Mouse (Mus musculus) liver, embryonic 14.5 days (tissue): ENCODE results near the gene Poldip3. TPM values are rescaled to one million over a fixed set of nuclear protein-coding genes. Genes with fewer than 3 reads are reported as not detected.

Source experiments
- ATAC-seq: fragments of 200-750 bp; cut with Nextera tagmentation; 2 replicates; pipeline ENCODE4 v1.8.0; 2017; ENCODE audit warnings: moderate number of reproducible peaks, mild to moderate bottlenecking, moderate library complexity; ENCODE audit not compliant: insufficient read depth
- DNase-seq, 3 experiments: peaks; one replicate each; pipeline ENCODE4 v3.0.0-alpha.2; 2012 to 2013; ENCODE audit warnings: low read depth in 3 of 3, low spot score in 3 of 3
- H3K27ac ChIP-seq: fragments of 300-500 bp; sonication (generic); 2 replicates; pipeline ENCODE4 v1.5.1; 2014; ENCODE audit warnings: moderate library complexity, mild to moderate bottlenecking, control low read depth, inconsistent platforms
- H3K27me3 ChIP-seq: fragments of 300-500 bp; sonication (generic); 2 replicates; pipeline ENCODE4 v1.6.1; 2014; ENCODE audit warnings: mild to moderate bottlenecking, low read length, moderate library complexity; ENCODE audit not compliant: control insufficient read depth, insufficient read depth
- H3K36me3 ChIP-seq: fragments of 300-500 bp; sonication (generic); replicated peaks from 2 replicates; pipeline ENCODE4 v1.6.1; 2014; ENCODE audit warnings: low read depth; ENCODE audit not compliant: control insufficient read depth, insufficient read depth
- H3K4me1 ChIP-seq, 2 experiments: fragments of 200-500 bp in 1 of 2; fragments of 300-500 bp in 1 of 2; sonication (generic) in 1 of 2; replicated peaks; 2 replicates each; pipeline ENCODE4 v1.6.1; 2012 to 2014; ENCODE audit warnings: antibody characterized with exemption in 1 of 2, inconsistent platforms in 1 of 2, low read length in 1 of 2; ENCODE audit not compliant: control insufficient read depth in 2 of 2, insufficient read depth in 2 of 2
- H3K4me2 ChIP-seq: fragments of 300-500 bp; sonication (generic); 2 replicates; pipeline ENCODE4 v1.6.1; 2014; ENCODE audit warnings: low read depth, mild to moderate bottlenecking, control low read depth, moderate library complexity
- H3K4me3 ChIP-seq, 2 experiments: fragments of 200-500 bp in 1 of 2; fragments of 300-500 bp in 1 of 2; sonication (generic) in 1 of 2; 2 replicates each; pipeline ENCODE4 v1.5.1; 2012 to 2014; ENCODE audit warnings: low read depth in 2 of 2, low read length in 2 of 2, mild to moderate bottlenecking in 2 of 2, control low read depth in 1 of 2, inconsistent platforms in 1 of 2, moderate library complexity in 1 of 2; ENCODE audit not compliant: insufficient read depth in 1 of 2
- H3K9ac ChIP-seq: fragments of 300-500 bp; sonication (generic); replicated peaks from 2 replicates; pipeline ENCODE4 v1.6.1; 2014; ENCODE audit warnings: mild to moderate bottlenecking, control low read depth, moderate library complexity
- H3K9me3 ChIP-seq: fragments of 300-500 bp; sonication (generic); 2 replicates; pipeline ENCODE4 v1.6.1; 2016; ENCODE audit warnings: low read length, mixed read lengths; ENCODE audit not compliant: control insufficient read depth
- CTCF ChIP-seq: IDR thresholded peaks from 2 replicates; pipeline ENCODE4 v1.5.1; 2016; ENCODE audit warnings: antibody characterized with exemption, low read depth, control low read depth
- EP300 ChIP-seq: IDR thresholded peaks from 2 replicates; pipeline ENCODE4 v1.6.1; 2016; ENCODE audit warnings: antibody characterized with exemption, low read depth
- WGBS: fragments of 180-500 bp; shearing (Covaris S2); extraction: QIAGEN DNeasy Blood & Tissue Kit; methylation state at CpG from one replicate; pipeline ENCODE4 v1.1.7; 2014; ENCODE audit not compliant: insufficient replicate concordance; 5-methylcytosine and 5-hydroxymethylcytosine counted together
- polyA plus RNA-seq, 2 experiments: library from polyadenylated mRNA; depleted of rRNA in 1 of 2; stranded (reverse) in 1 of 2; unstranded in 1 of 2; fragments of >200 nt; fragmentation: Nextera tagmentation in 1 of 2; extraction: Ambion mirVana in 1 of 2; gene quantifications; 2 replicates each; pipeline versions ENCODE4 v1.2.1 to v1.2.3; 2012 to 2014

Gene Poldip3
- polyA plus RNA-seq, 2 experiments = 25.1 to 49.4 TPM

- Histone ChIP-seq H3K27me3 (no peaks in the 10 kb centered on the region), H3K27ac (no peak overlapping the region), H3K4me2 (no peak overlapping the region), H3K9me3 (no peaks in the 10 kb centered on the region), H3K36me3 (no peaks in the 10 kb centered on the region; the same call in 1 of the 2 replicates), H3K9ac (no peak overlapping the region), H3K4me1 (peaks cover 5 to 11% of the 10 kb centered on the region in 2 experiments), H3K4me3 (no peak overlapping the region)
- 70% methylated on average over 4 of the region's 4 CpGs for WGBS
- TF ChIP-seq EP300 (no peak), CTCF (no peak)
- ATAC-seq (no peak), DNase-seq (no peak)
These were observed 27.5 kb upstream of the Poldip3 start for GRCm38 (mm10) chr15:83176653-83177052.

GRCm38 (mm10) chr15:83173914-83174884, 25.0 kb upstream of the Poldip3 start:
- peaks cover 10 to 25% of the 10 kb centered on the region in 2 experiments for H3K4me1 ChIP-seq
- DNase-seq = no peak
- H3K4me2 ChIP-seq = no peak overlapping the region
- H3K9ac ChIP-seq = no peak overlapping the region
- TF ChIP-seq CTCF (no peak), EP300 (no peak)
- ATAC-seq = no peak
- no peaks in the 10 kb centered on the region for H3K27me3 ChIP-seq
- 77% methylated on average over 14 of the region's 14 CpGs for WGBS
- no peak overlapping the region for H3K4me3 ChIP-seq
- no peaks in the 10 kb centered on the region; the same call in 1 of the 2 replicates for H3K36me3 ChIP-seq
- no peak overlapping the region for H3K27ac ChIP-seq
- H3K9me3 ChIP-seq = no peaks in the 10 kb centered on the region

GRCm38 (mm10) chr15:83172492-83173429, 23.6 kb upstream of the Poldip3 start, which contains the start of gene Cyb5r3:
TSS of gene Cyb5r3 (minus strand) at chr15:83172592.
- Histone ChIP-seq H3K4me1 (peaks cover 23 to 39% of the 10 kb centered on the region in 2 experiments), H3K27ac (peak within 1 kb of the TSS; percentile 92), H3K9ac (peak within 1 kb of the TSS; percentile 94), H3K36me3 (peaks cover 3% of the 10 kb centered on the region), H3K4me2 (peak within 1 kb of the TSS; percentile 93), H3K27me3 (no peaks in the 10 kb centered on the region), H3K9me3 (no peaks in the 10 kb centered on the region), H3K4me3 (peak within 1 kb of the TSS; percentile 94 to 98)
- 34% methylated on average over 28 of the region's 28 CpGs for WGBS
- DNase-seq = no peak
- TF ChIP-seq CTCF = no peak; the same call in 1 of the 2 replicates
- ATAC-seq = peak; percentile 40

GRCm38 (mm10) chr15:83171712-83172481, 22.7 kb upstream of the Poldip3 start:
- no peak for TF ChIP-seq EP300
- peak; percentile 70 for TF ChIP-seq CTCF
- peaks cover 7% of the 10 kb centered on the region for H3K36me3 ChIP-seq
- H3K4me3 ChIP-seq = peak overlapping the region; percentile 94 to 98
- H3K9me3 ChIP-seq = no peaks in the 10 kb centered on the region
- no peaks in the 10 kb centered on the region for H3K27me3 ChIP-seq
- peak overlapping the region; percentile 92 for H3K27ac ChIP-seq
- H3K9ac ChIP-seq = peak overlapping the region; percentile 94
- peaks cover 32 to 47% of the 10 kb centered on the region in 2 experiments for H3K4me1 ChIP-seq
- H3K4me2 ChIP-seq = peak overlapping the region; percentile 93
- ATAC-seq (peak; percentile 82), DNase-seq (peak; percentile 96 to 97 (median 96))
- WGBS = under 1% methylated on average over 67 of the region's 67 CpGs
